16 mouse cellular contexts compared by ENCODE assay signal in genomic region chr10:74969266-74969665, GRCm38 (mm10). TPM values are rescaled to one million over a fixed set of nuclear protein-coding genes. Genes with fewer than 3 reads are reported as not detected.
"Had no signal": no experiment of that assay in that cellular context is flagged by ENCODE, and none has a peak within 500 bp of the region (broad histone marks: within the 10 kb centered on the region; RNA-seq: fewer than 3 reads in every experiment).

No protein-coding gene starts in this region.

- H3K27ac ChIP-seq: kidney, embryonic 15.5 days; limb, embryonic 13.5 days; neural tube, embryonic 12.5 days; stomach, postnatal 0 days had no signal

- DNase-seq: kidney, postnatal 25 days; layer of hippocampus, adult 9-11 months; layer of hippocampus, postnatal 36 days; lung, embryonic 14.5 days; lung, postnatal 10 days; lung, postnatal 4 days; right cerebral cortex, adult 18-20 months; thymus, postnatal 4 days had no signal

- H3K4me3 ChIP-seq: kidney, embryonic 15.5 days; limb, embryonic 13.5 days; myocyte; neural tube, embryonic 12.5 days had no signal

- ATAC-seq: intestine, embryonic 16.5 days had no signal

- H3K9ac ChIP-seq: kidney, embryonic 15.5 days; limb, embryonic 13.5 days; lung, embryonic 14.5 days had no signal

- H3K4me2 ChIP-seq: limb, embryonic 13.5 days; liver, embryonic 11.5 days; lung, embryonic 14.5 days had no signal

- H3K9me3 ChIP-seq: kidney, embryonic 15.5 days; limb, embryonic 13.5 days; neural tube, embryonic 12.5 days had no signal

- H3K36me3 ChIP-seq: kidney, embryonic 15.5 days; limb, embryonic 13.5 days; neural tube, embryonic 12.5 days had no signal

RNA-seq across cellular contexts. Expression of gene Gnaz, which starts 2.3 kb away (rescaled TPM):
- total RNA-seq: megakaryocyte-erythroid progenitor cell, adult 5-6 weeks had no signal
